Mouse (Mus musculus) inflammation-experienced regulatory T-cells (primary cell): ENCODE measurements around the gene Gm15097. TPM values are rescaled to one million over a fixed set of nuclear protein-coding genes. Genes with fewer than 3 reads are reported as not detected.

Source experiments
- polyA plus RNA-seq, 2 experiments: library from polyadenylated mRNA; unstranded; fragments of 100-300 nt; shearing (Covaris generic); gene quantifications; one replicate each; pipeline ENCODE4 v1.2.1; 2017

Gene Gm15097
- not detected for polyA plus RNA-seq

DNA sequence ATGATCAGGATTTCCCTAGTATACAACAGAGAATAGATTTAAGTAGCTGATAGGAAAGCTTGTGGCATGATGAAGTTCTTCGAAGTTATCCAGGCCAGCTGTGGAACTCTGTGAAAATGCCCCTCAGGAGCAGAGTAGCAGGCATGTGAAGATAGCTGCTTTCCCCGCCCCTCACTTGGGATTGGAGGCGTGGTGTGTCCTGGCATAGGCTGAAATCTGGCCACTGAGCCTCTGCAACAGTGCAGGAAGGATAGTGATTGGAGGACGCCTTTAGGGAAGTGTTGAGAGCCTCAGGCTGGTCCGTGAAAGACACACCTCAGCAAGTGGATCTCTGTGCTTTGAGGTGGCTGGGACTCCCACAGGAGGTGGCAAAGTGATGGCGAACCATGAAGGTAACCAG is at the start of gene Gm15097:
Gm15097 (plus strand) TSS at position 301 of the 400 bp plus-strand sequence.

Other genes with a start within 250 kb of the Gm15097 start
- under 1 TPM in 1 of 2 experiments, not detected in 1; 0.11 TPM for gene Gm10439, start 189.9 kb upstream of the Gm15097 start, polyA plus RNA-seq
- gene Gm15091, start 157.2 kb downstream of the Gm15097 start, polyA plus RNA-seq, result not detected